ENCODE assay signal across 7 mouse cellular contexts in genomic region chr1:44042555-44042915, GRCm38 (mm10). TPM values are rescaled to one million over a fixed set of nuclear protein-coding genes. Genes with fewer than 3 reads are reported as not detected.
DNase-seq lines count a peak whose midpoint lies in the region; ATAC-seq and TF ChIP-seq lines count a peak whose summit lies in the region.

No protein-coding gene starts in this region.

- no peaks in the 10 kb centered on the region for H3K4me1 ChIP-seq in forebrain, embryonic 15.5 days
- H3K4me1 ChIP-seq in liver, embryonic 14.5 days (replicated peaks; ENCODE audit: control insufficient read depth in 2 of 2, insufficient read depth in 2 of 2, low read length in 1 of 2) = no peaks in the 10 kb centered on the region
- no peaks in the 10 kb centered on the region for H3K4me1 ChIP-seq in stomach, postnatal 0 days (replicated peaks; ENCODE audit: control insufficient read depth, insufficient read depth)

- WGBS in forebrain, embryonic 15.5 days = 2% methylated on average over 6 of the region's 6 CpGs
- WGBS in liver, embryonic 14.5 days (ENCODE audit: insufficient replicate concordance) = 3% methylated on average over 6 of the region's 6 CpGs
- whole genome bisulfite sequencing in stomach, postnatal 0 days = 4% methylated on average over 6 of the region's 6 CpGs

- H3K4me3 ChIP-seq in forebrain, embryonic 15.5 days = peak overlapping the region; percentile 47
- H3K4me3 ChIP-seq in liver, embryonic 14.5 days (ENCODE audit: insufficient read depth in 1 of 2, low read depth in 2 of 2, low read length in 2 of 2) = peak overlapping the region; percentile 51 to 62
- peak overlapping the region; percentile 52 for H3K4me3 ChIP-seq in stomach, postnatal 0 days (ENCODE audit: low read depth, low read length)

- peak overlapping the region; percentile 56 for H3K9ac ChIP-seq in forebrain, embryonic 15.5 days (replicated peaks)
- H3K9ac ChIP-seq in liver, embryonic 14.5 days (replicated peaks) = peak overlapping the region; percentile 23; the same call in 1 of the 2 replicates
- H3K9ac ChIP-seq in stomach, postnatal 0 days (ENCODE audit: low read length) = peak overlapping the region; percentile 59

- H3K4me2 ChIP-seq in forebrain, embryonic 15.5 days (replicated peaks) = peak overlapping the region; percentile 83
- peak overlapping the region; percentile 67 for H3K4me2 ChIP-seq in liver, embryonic 14.5 days (ENCODE audit: low read depth)
- H3K4me2 ChIP-seq in stomach, postnatal 0 days (replicated peaks; ENCODE audit: low read depth) = peak overlapping the region; percentile 75

- no peaks in the 10 kb centered on the region for H3K27me3 ChIP-seq in forebrain, embryonic 15.5 days
- H3K27me3 ChIP-seq in liver, embryonic 14.5 days (ENCODE audit: control insufficient read depth, insufficient read depth, low read length) = no peaks in the 10 kb centered on the region
- H3K27me3 ChIP-seq in stomach, postnatal 0 days (ENCODE audit: control insufficient read depth, insufficient read depth, low read length) = no peaks in the 10 kb centered on the region

- DNase-seq in right cerebral cortex, postnatal 4 days = peak; percentile 5
- no peak for DNase-seq in right cerebral cortex, postnatal 14 days
- no peak for DNase-seq in liver, embryonic 14.5 days (ENCODE audit: low read depth in 3 of 3, low spot score in 3 of 3)
- DNase-seq in stomach, postnatal 0 days (ENCODE audit: low spot score) = no peak
- no peak for DNase-seq in cerebellum, adult 11 months
- no peak for DNase-seq in cerebellum, adult 9-11 months

- no peaks in the 10 kb centered on the region for H3K9me3 ChIP-seq in forebrain, embryonic 15.5 days
- H3K9me3 ChIP-seq in liver, embryonic 14.5 days (ENCODE audit: control insufficient read depth, low read length) = no peaks in the 10 kb centered on the region
- no peaks in the 10 kb centered on the region for H3K9me3 ChIP-seq in stomach, postnatal 0 days (ENCODE audit: control insufficient read depth, low read length)

- TF ChIP-seq CTCF in liver, embryonic 14.5 days (IDR thresholded peaks at IDR 0.05; ENCODE audit: low read depth) = no peak
- TF ChIP-seq CTCF in stomach, postnatal 0 days (IDR thresholded peaks at IDR 0.05; ENCODE audit: low read depth) = no peak

- 0 out of 2 replicates have a peak overlapping the region, but pooled peaks have one; percentile 33 for H3K27ac ChIP-seq in forebrain, embryonic 15.5 days (replicated peaks)
- H3K27ac ChIP-seq in liver, embryonic 14.5 days = no peak overlapping the region
- H3K27ac ChIP-seq in stomach, postnatal 0 days (replicated peaks) = no peak overlapping the region

- ATAC-seq in forebrain, embryonic 15.5 days (replicated peaks) = peak; percentile 89
- no peak for ATAC-seq in liver, embryonic 14.5 days (ENCODE audit: insufficient read depth)
- peak; percentile 45; the same call in 1 of the 2 replicates for ATAC-seq in stomach, postnatal 0 days (ENCODE audit: low FRiP score, low TSS enrichment)

- H3K36me3 ChIP-seq in forebrain, embryonic 15.5 days = no peaks in the 10 kb centered on the region
- no peaks in the 10 kb centered on the region for H3K36me3 ChIP-seq in liver, embryonic 14.5 days (replicated peaks; ENCODE audit: control insufficient read depth, insufficient read depth, low read depth)
- H3K36me3 ChIP-seq in stomach, postnatal 0 days (ENCODE audit: control insufficient read depth, insufficient read depth, low read length) = no peaks in the 10 kb centered on the region

- no peak for TF ChIP-seq EP300 in liver, embryonic 14.5 days (IDR thresholded peaks at IDR 0.05; ENCODE audit: low read depth)
- no peak for TF ChIP-seq EP300 in stomach, postnatal 0 days (optimal IDR thresholded peaks at IDR 0.05)

RNA-seq across cellular contexts. Expression of gene Gm8251, which starts 19.2 kb away (rescaled TPM):
- polyA plus RNA-seq in forebrain, embryonic 15.5 days (2015; fragmentation: Nextera tagmentation; extraction: Ambion mirVana) = 0.13 and 0.18 TPM in 2 replicates
- 0.23 and 0.40 TPM in 2 replicates for polyA plus RNA-seq in liver, embryonic 14.5 days (2012; rRNA removed)
- polyA plus RNA-seq in liver, embryonic 14.5 days (2014; fragmentation: Nextera tagmentation; extraction: Ambion mirVana) = 0.11 and 0.19 TPM in 2 replicates
- 0.01 and 0.04 TPM in 2 replicates for polyA plus RNA-seq in stomach, postnatal 0 days (2015; fragmentation: Nextera tagmentation; extraction: Ambion mirVana)

RNA-seq across cellular contexts. Expression of gene Mettl21c, which starts 22.7 kb away (rescaled TPM):
- 1.4 and 2.1 TPM in 2 replicates for polyA plus RNA-seq in forebrain, embryonic 15.5 days (2015; fragmentation: Nextera tagmentation; extraction: Ambion mirVana)
- polyA plus RNA-seq in liver, embryonic 14.5 days (2012; rRNA removed) = 0.02 TPM in 1 of 2 replicates, not detected in the other
- 0.04 TPM in 1 of 2 replicates, not detected in the other for polyA plus RNA-seq in liver, embryonic 14.5 days (2014; fragmentation: Nextera tagmentation; extraction: Ambion mirVana)
- 0.29 and 0.47 TPM in 2 replicates for polyA plus RNA-seq in stomach, postnatal 0 days (2015; fragmentation: Nextera tagmentation; extraction: Ambion mirVana)

RNA-seq across cellular contexts. Expression of gene Tex30, which starts 59.7 kb away (rescaled TPM):
- polyA plus RNA-seq in forebrain, embryonic 15.5 days (2015; fragmentation: Nextera tagmentation; extraction: Ambion mirVana) = 68.3 and 75.9 TPM in 2 replicates
- polyA plus RNA-seq in liver, embryonic 14.5 days (2012; rRNA removed) = 15.4 and 21.0 TPM in 2 replicates
- 57.1 and 60.1 TPM in 2 replicates for polyA plus RNA-seq in liver, embryonic 14.5 days (2014; fragmentation: Nextera tagmentation; extraction: Ambion mirVana)
- polyA plus RNA-seq in stomach, postnatal 0 days (2015; fragmentation: Nextera tagmentation; extraction: Ambion mirVana) = 43.8 and 47.6 TPM in 2 replicates
